Comparison of ENCODE assay signal across 8 mouse cellular contexts in the genomic region with DNA sequence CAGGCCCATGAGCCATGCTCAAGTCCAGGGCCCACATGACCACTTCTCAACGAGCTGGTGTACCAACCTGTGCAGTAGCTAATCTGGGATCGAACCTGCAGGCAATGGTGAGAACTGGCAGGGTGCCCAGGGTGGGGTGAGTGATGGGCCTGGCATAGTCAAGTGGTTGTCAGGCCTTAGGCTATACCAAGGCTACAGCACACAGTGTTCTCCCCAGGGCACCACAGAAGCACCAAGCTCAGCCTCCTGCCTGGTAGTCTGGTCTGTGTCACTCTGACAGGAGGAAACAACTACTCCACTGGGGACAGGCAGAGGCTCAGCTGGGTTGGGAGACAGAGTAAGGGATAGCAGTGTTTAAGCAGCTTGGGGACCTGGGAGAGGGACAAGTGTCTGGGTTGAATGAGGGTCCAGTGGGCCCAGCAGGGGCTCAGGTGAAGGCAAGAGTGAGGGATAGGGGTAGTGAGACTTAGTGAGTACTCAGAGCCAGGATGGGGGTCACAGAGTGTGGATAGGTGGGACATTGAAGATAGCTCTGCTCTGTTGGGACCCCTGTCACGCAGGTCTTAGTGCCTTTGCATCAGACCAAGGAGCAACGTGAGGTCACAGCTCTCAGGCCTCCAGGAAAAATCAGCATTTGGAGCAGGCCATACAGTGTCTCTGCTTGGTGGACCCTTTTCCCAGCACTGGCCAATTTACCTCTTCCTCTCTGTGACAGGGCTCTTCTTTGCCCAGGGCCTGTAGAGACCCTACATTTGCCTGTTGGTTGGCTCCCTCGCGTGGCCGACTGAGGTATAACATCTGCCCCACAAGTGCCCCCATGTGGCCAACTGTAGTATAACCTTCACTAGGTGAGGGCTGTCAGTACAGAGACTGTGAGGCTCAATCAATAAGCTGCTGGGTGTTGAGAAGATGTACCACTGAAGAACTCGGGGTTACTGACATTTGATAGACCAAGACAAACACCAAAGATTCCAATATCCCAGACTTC. TPM values are rescaled to one million over a fixed set of nuclear protein-coding genes. Genes with fewer than 3 reads are reported as not detected.
DNase-seq lines count a peak whose midpoint lies in the region; ATAC-seq lines count a peak whose summit lies in the region.

No protein-coding gene starts in this region.

- peaks cover 25% of the 10 kb centered on the region for H3K4me1 ChIP-seq in hindbrain, embryonic 13.5 days (replicated peaks)

- H3K9me3 ChIP-seq in hindbrain, embryonic 13.5 days, result no peaks in the 10 kb centered on the region

- no peaks in the 10 kb centered on the region for H3K27me3 ChIP-seq in hindbrain, embryonic 13.5 days

- H3K27ac ChIP-seq in hindbrain, embryonic 13.5 days, result no peak overlapping the region

- peak; percentile 80 for ATAC-seq in hindbrain, embryonic 13.5 days (ENCODE audit: low FRiP score)

- H3K36me3 ChIP-seq in hindbrain, embryonic 13.5 days, result no peaks in the 10 kb centered on the region

- H3K4me2 ChIP-seq in hindbrain, embryonic 13.5 days, result no peak overlapping the region

- WGBS in hindbrain, embryonic 13.5 days, result 34% methylated on average over 8 of the region's 8 CpGs

- no peak overlapping the region for H3K4me3 ChIP-seq in hindbrain, embryonic 13.5 days

- no peak overlapping the region; the same call in 1 of the 2 replicates for H3K9ac ChIP-seq in hindbrain, embryonic 13.5 days

- DNase-seq in NIH3T3 (ENCODE audit: low read depth), result peak; percentile 72
- DNase-seq in cerebellum, postnatal 10 days, result peak; percentile 87 to 92
- peak; percentile 51 to 84 for DNase-seq in frontal cortex, postnatal 14 days (ENCODE audit: low spot score in 2 of 2)
- peak; percentile 85 to 89 for DNase-seq in layer of hippocampus, postnatal 25 days (ENCODE audit: extremely low spot score in 1 of 2, low spot score in 1 of 2)
- DNase-seq in lung, postnatal 25 days (ENCODE audit: low spot score), result peak; percentile 57
- DNase-seq in retina, postnatal 7 days (ENCODE audit: low read depth, low spot score), result peak; percentile 69
- peak; percentile 70 for DNase-seq in urinary bladder, adult 2 months (ENCODE audit: low spot score)

RNA-seq across cellular contexts. Expression of a gene that starts 12.0 kb away (rescaled TPM):
- polyA plus RNA-seq in hindbrain, embryonic 13.5 days (2015; fragmentation: Nextera tagmentation; extraction: Ambion mirVana), result 17.6 and 17.8 TPM in 2 replicates
- total RNA-seq in layer of hippocampus, postnatal 25 days (2021), result under 1 TPM; 0.49 to 0.62 TPM
- polyA plus RNA-seq in urinary bladder, adult 2 months (2012; rRNA removed), result 0.15 and 0.59 TPM in 2 replicates

RNA-seq across cellular contexts. Expression of a gene that starts 50.1 kb away (rescaled TPM):
- polyA plus RNA-seq in hindbrain, embryonic 13.5 days (2015; fragmentation: Nextera tagmentation; extraction: Ambion mirVana), result 0.44 and 0.48 TPM in 2 replicates
- total RNA-seq in layer of hippocampus, postnatal 25 days (2021), result under 1 TPM; 0.22 to 0.31 TPM
- polyA plus RNA-seq in urinary bladder, adult 2 months (2012; rRNA removed), result 2.4 and 2.7 TPM in 2 replicates

Comparison
In these comparisons a context has a peak if more than half of its experiments do, and no peak if none do; other contexts are left out.
1. RNA of a gene that starts 12.0 kb away (polyA plus RNA-seq): 17.6 to 17.8 TPM in hindbrain, embryonic 13.5 days; 0.15 to 0.59 TPM in urinary bladder, adult 2 months; every median in the first group is over 10 times any median in the second.
2. Peak in every context shown above with its lines, with median percentiles within 50 percentile points of each other: DNase-seq.